Mouse (Mus musculus): ENCODE measurements at regions not wholly inside any gene's neighbourhood (a gene's known extent, or its start where the extent isn't known, plus 50 kb on each side); places are given as distances from the start of the nearest gene placed in this dataset.

DNA sequence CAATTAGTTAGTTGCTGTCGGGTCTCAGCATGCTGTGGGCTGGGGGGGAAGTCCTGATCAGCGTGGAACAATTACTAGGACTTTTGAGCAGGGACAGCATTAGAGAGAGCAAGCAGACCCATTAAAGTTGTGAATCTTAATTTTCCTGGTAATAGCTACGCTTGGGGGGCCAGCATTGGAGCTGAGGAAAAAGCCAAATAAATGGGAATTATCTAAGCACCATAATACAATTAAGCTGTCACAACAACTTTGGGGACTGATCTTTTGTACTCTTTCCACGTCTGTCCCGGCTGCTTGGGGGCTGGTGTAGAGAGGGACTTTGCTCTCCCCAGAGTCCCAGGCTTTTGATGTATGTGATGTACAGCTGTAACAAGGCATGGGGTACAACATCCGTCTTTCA, 81.3 kb upstream of the Tmtc4 start:
- TF ChIP-seq CTCF (IDR thresholded peaks at IDR 0.05; ENCODE audit: low read depth) = no peak
- DNase-seq (ENCODE audit: low spot score) (peak; percentile 50), ATAC-seq (replicated peaks; ENCODE audit: low FRiP score, low read depth) (no peak)
- Histone ChIP-seq H3K27ac (no peak overlapping the region), H3K4me3 (replicated peaks; ENCODE audit: low read depth, low read length) (no peak overlapping the region), H3K27me3 (ENCODE audit: insufficient read depth, low read length) (no peaks in the 10 kb centered on the region), H3K4me1 (replicated peaks; ENCODE audit: insufficient read depth, low read length) (no peaks in the 10 kb centered on the region), H3K36me3 (ENCODE audit: insufficient read depth, low read length) (no peaks in the 10 kb centered on the region), H3K9ac (ENCODE audit: low read depth, low read length) (no peak overlapping the region), H3K9me3 (replicated peaks; ENCODE audit: low read length) (no peaks in the 10 kb centered on the region), H3K4me2 (ENCODE audit: low read length) (no peak overlapping the region)
- 36% methylated on average over 6 of the region's 6 CpGs for WGBS

DNA sequence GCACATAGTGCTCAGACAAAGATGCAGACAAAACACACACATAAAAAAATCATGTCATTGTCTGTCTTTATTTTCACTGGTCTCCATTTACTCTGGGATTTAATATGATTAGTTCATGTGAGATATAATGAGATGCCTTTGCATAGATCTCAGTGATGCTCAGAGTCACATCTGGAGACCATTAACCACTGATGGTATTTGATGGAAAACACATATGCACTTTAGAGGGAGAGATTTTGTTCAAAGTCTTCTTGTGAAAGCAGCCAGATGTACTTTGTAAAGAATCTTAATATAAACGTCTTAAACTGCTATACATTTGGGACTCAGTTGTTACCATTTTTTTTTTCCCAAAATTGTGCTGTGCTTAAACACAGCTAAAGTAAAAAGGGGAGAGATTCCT, 79.1 kb upstream of the Tmtc4 start:
- 54% methylated on average over 1 of the region's 1 CpGs for WGBS
- ATAC-seq (replicated peaks; ENCODE audit: low FRiP score, low read depth) (no peak), DNase-seq (ENCODE audit: low spot score) (no peak)
- Histone ChIP-seq H3K9me3 (replicated peaks; ENCODE audit: low read length) (no peaks in the 10 kb centered on the region), H3K4me2 (ENCODE audit: low read length) (no peak overlapping the region), H3K4me1 (replicated peaks; ENCODE audit: insufficient read depth, low read length) (no peaks in the 10 kb centered on the region), H3K9ac (ENCODE audit: low read depth, low read length) (no peak overlapping the region), H3K27me3 (ENCODE audit: insufficient read depth, low read length) (no peaks in the 10 kb centered on the region), H3K27ac (no peak overlapping the region), H3K36me3 (ENCODE audit: insufficient read depth, low read length) (no peaks in the 10 kb centered on the region), H3K4me3 (replicated peaks; ENCODE audit: low read depth, low read length) (no peak overlapping the region)
- no peak for TF ChIP-seq CTCF (IDR thresholded peaks at IDR 0.05; ENCODE audit: low read depth)

DNA sequence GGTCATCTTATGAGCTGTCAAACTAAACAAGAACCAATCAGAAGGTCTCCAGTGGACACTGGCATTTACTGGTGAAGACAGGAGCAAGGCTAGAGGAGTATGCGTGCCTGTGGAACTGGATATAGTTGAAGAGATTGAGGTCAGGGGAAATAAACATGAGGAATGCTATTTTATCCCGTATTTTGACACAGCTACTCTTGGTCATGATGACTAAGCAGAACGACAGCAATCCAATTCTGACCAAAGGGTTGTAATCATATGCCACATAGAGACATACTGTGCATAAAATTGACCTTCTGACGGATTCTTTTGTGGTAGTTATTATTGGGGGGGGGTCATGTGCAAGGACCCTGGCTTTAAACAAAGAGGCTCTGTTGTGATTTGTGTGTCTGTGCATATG, 73.1 kb upstream of the Tmtc4 start:
- Histone ChIP-seq H3K4me3 (replicated peaks; ENCODE audit: low read depth, low read length) (no peak overlapping the region), H3K36me3 (ENCODE audit: insufficient read depth, low read length) (no peaks in the 10 kb centered on the region), H3K9me3 (replicated peaks; ENCODE audit: low read length) (no peaks in the 10 kb centered on the region), H3K4me2 (ENCODE audit: low read length) (no peak overlapping the region), H3K9ac (ENCODE audit: low read depth, low read length) (no peak overlapping the region), H3K27ac (no peak overlapping the region), H3K4me1 (replicated peaks; ENCODE audit: insufficient read depth, low read length) (no peaks in the 10 kb centered on the region), H3K27me3 (ENCODE audit: insufficient read depth, low read length) (no peaks in the 10 kb centered on the region)
- no peak for DNase-seq (ENCODE audit: low spot score)
- TF ChIP-seq CTCF (IDR thresholded peaks at IDR 0.05; ENCODE audit: low read depth) = no peak
- 56% methylated on average over 4 of the region's 4 CpGs for WGBS
- ATAC-seq (replicated peaks; ENCODE audit: low FRiP score, low read depth) = no peak

DNA sequence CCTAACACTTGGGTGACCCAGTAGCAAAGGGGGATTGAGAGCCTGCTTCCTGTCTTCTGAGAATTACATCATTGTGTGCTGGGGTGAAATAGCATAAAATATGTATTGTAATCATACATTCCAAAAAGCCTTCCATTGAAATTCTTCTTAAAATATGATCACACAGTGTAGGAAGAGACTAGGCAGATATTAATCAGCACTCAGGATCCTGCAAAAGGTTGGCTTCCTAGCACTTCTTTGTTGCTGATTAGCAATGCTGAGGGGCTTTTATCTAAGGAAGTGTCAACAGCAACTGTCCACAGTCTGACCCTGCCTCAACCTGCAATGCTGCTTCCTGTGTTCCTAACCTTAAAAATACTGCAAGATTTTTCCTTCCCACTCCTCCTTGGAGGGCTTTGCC, 64.6 kb upstream of the Tmtc4 start:
- H3K27ac ChIP-seq = no peak overlapping the region
- ATAC-seq (replicated peaks; ENCODE audit: low FRiP score, low read depth) (no peak), DNase-seq (ENCODE audit: low spot score) (peak; percentile 64)
- H3K9ac ChIP-seq (ENCODE audit: low read depth, low read length) = no peak overlapping the region
- H3K36me3 ChIP-seq (ENCODE audit: insufficient read depth, low read length) = no peaks in the 10 kb centered on the region
- no peaks in the 10 kb centered on the region for H3K9me3 ChIP-seq (replicated peaks; ENCODE audit: low read length)
- H3K4me3 ChIP-seq (replicated peaks; ENCODE audit: low read depth, low read length) = no peak overlapping the region
- no peaks in the 10 kb centered on the region for H3K4me1 ChIP-seq (replicated peaks; ENCODE audit: insufficient read depth, low read length)
- no peaks in the 10 kb centered on the region for H3K27me3 ChIP-seq (ENCODE audit: insufficient read depth, low read length)
- TF ChIP-seq CTCF (IDR thresholded peaks at IDR 0.05; ENCODE audit: low read depth) = no peak
- no peak overlapping the region for H3K4me2 ChIP-seq (ENCODE audit: low read length)

DNA sequence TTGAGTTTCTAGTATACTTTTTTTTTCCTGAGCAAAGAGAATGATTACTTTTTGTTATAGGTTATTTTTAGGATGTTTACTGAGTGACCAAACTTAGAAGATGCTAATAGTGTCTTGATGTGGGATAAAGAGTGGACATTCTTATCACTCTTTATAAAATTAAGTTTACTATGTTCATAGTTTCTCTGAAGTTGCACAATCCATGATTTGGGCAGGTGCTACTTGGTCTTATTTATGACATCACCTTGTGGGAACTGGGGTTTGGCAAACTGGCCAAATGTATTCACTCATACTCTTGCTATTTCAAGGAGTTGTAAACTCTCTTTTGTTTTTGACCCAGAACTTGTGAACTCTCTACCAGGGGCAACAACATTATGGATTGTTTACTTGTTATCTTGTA, 56.2 kb upstream of the Tmtc4 start:
- Histone ChIP-seq H3K27ac (no peak overlapping the region), H3K27me3 (ENCODE audit: insufficient read depth, low read length) (no peaks in the 10 kb centered on the region), H3K9ac (ENCODE audit: low read depth, low read length) (no peak overlapping the region), H3K4me1 (replicated peaks; ENCODE audit: insufficient read depth, low read length) (no peaks in the 10 kb centered on the region), H3K4me3 (replicated peaks; ENCODE audit: low read depth, low read length) (no peak overlapping the region), H3K4me2 (ENCODE audit: low read length) (no peak overlapping the region), H3K36me3 (ENCODE audit: insufficient read depth, low read length) (no peaks in the 10 kb centered on the region), H3K9me3 (replicated peaks; ENCODE audit: low read length) (no peaks in the 10 kb centered on the region)
- DNase-seq (ENCODE audit: low spot score) = no peak
- no peak for ATAC-seq (replicated peaks; ENCODE audit: low FRiP score, low read depth)
- TF ChIP-seq CTCF (IDR thresholded peaks at IDR 0.05; ENCODE audit: low read depth) = no peak

DNA sequence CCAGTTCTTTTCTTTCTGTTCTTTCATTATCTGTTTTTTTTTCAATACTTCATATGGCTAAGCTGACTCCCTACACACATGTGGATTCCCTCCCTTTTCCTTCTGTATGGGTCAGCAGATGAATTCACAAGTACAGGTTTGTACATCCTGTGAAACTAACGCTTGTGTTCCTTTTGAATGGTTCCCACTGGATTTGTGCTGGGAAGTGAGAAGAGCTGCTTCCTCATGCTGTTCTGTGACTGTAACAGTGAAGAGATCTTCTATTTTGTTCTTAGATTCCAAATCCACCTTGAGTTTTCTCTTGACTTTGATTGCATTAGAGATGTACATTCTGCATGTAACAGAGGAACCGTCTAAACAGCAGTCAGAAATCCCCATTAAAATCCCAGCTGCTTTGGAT, 53.6 kb upstream of the Tmtc4 start:
- no peaks in the 10 kb centered on the region for H3K27me3 ChIP-seq (ENCODE audit: insufficient read depth, low read length)
- H3K9me3 ChIP-seq (replicated peaks; ENCODE audit: low read length) = no peaks in the 10 kb centered on the region
- H3K4me2 ChIP-seq (ENCODE audit: low read length) = no peak overlapping the region
- no peak overlapping the region for H3K27ac ChIP-seq
- WGBS = 46% methylated on average over 2 of the region's 2 CpGs
- H3K4me1 ChIP-seq (replicated peaks; ENCODE audit: insufficient read depth, low read length) = no peaks in the 10 kb centered on the region
- H3K36me3 ChIP-seq (ENCODE audit: insufficient read depth, low read length) = no peaks in the 10 kb centered on the region
- ATAC-seq (replicated peaks; ENCODE audit: low FRiP score, low read depth) (no peak), DNase-seq (ENCODE audit: low spot score) (no peak)
- no peak for TF ChIP-seq CTCF (IDR thresholded peaks at IDR 0.05; ENCODE audit: low read depth)
- no peak overlapping the region for H3K9ac ChIP-seq (ENCODE audit: low read depth, low read length)
- no peak overlapping the region for H3K4me3 ChIP-seq (replicated peaks; ENCODE audit: low read depth, low read length)
